Mouse (Mus musculus) ovary, postnatal 14 days (tissue): ENCODE results near the gene Bst1.
A peak's percentile ranks its signal among the peaks of the same experiment; 100 is the strongest.

Experiments
- DNase-seq: peaks from one replicate; pipeline ENCODE4 v3.0.0; 2022; ENCODE audit warnings: low spot score

Bst1 gene

GRCm38 (mm10) chr5:43818695-43819094 lies at the start of gene Bst1:
TSS of gene Bst1 (plus strand) at chr5:43818885.
- no peak for DNase-seq

GRCm38 (mm10) chr5:43770618-43771354 lies 47.9 kb upstream of the Bst1 start:
- DNase-seq = no peak

- DNase-seq = no peak
These were observed 47.1 kb upstream of the Bst1 start for GRCm38 (mm10) chr5:43771555-43771954.

- no peak for DNase-seq
These were observed 42.3 kb upstream of the Bst1 start for GRCm38 (mm10) chr5:43776407-43776806.

GRCm38 (mm10) chr5:43776993-43777392 lies 41.7 kb upstream of the Bst1 start:
- no peak for DNase-seq

- DNase-seq = no peak
These were observed 40.1 kb upstream of the Bst1 start for GRCm38 (mm10) chr5:43778583-43778982.

- DNase-seq = no peak
These were observed 37.2 kb upstream of the Bst1 start for GRCm38 (mm10) chr5:43781423-43781976.

GRCm38 (mm10) chr5:43781977-43782930 lies 36.4 kb upstream of the Bst1 start:
- DNase-seq = peak; percentile 69

- no peak for DNase-seq
These were observed 34.7 kb upstream of the Bst1 start for GRCm38 (mm10) chr5:43783996-43784395.

- DNase-seq = no peak
These were observed 32.1 kb upstream of the Bst1 start for GRCm38 (mm10) chr5:43786607-43787006.

GRCm38 (mm10) chr5:43787976-43788752 lies 30.5 kb upstream of the Bst1 start:
- DNase-seq = no peak

- DNase-seq = no peak
These were observed 26.3 kb upstream of the Bst1 start for GRCm38 (mm10) chr5:43792354-43792753.

GRCm38 (mm10) chr5:43799530-43799929 lies 19.2 kb upstream of the Bst1 start:
- DNase-seq = no peak

GRCm38 (mm10) chr5:43800700-43801099 lies 18.0 kb upstream of the Bst1 start:
- no peak for DNase-seq

GRCm38 (mm10) chr5:43801253-43801652 lies 17.4 kb upstream of the Bst1 start:
- no peak for DNase-seq

- no peak for DNase-seq
These were observed 16.9 kb upstream of the Bst1 start for GRCm38 (mm10) chr5:43801798-43802197.

- no peak for DNase-seq
These were observed 13.3 kb upstream of the Bst1 start for GRCm38 (mm10) chr5:43805401-43805800.

GRCm38 (mm10) chr5:43806340-43806739 lies 12.3 kb upstream of the Bst1 start:
- DNase-seq = no peak

GRCm38 (mm10) chr5:43806914-43807313 lies 11.8 kb upstream of the Bst1 start:
- no peak for DNase-seq

GRCm38 (mm10) chr5:43807744-43808696 lies 10.7 kb upstream of the Bst1 start:
- peak; percentile 69 for DNase-seq
